Mouse (Mus musculus) embryonic facial prominence, embryonic 14.5 days (tissue): ENCODE data around the gene Tjap1. TPM values are rescaled to one million over a fixed set of nuclear protein-coding genes. Genes with fewer than 3 reads are reported as not detected.

Source experiments
- ATAC-seq: fragments of 200-750 bp; cut with Nextera tagmentation; 2 replicates; pipeline ENCODE4 v1.8.0; 2017; ENCODE audit warnings: low read depth, moderate number of reproducible peaks, moderate TSS enrichment
- DNase-seq: peaks from one replicate; pipeline ENCODE4 v3.0.0-alpha.2; 2015; ENCODE audit warnings: low spot score
- H3K27ac ChIP-seq: fragments of 300-500 bp; sonication (generic); replicated peaks from 2 replicates; pipeline ENCODE4 v1.5.1; 2014; ENCODE audit warnings: low read depth, mild to moderate bottlenecking, low read length, moderate library complexity
- H3K27me3 ChIP-seq: fragments of 300-500 bp; sonication (generic); replicated peaks from 2 replicates; pipeline ENCODE4 v1.6.1; 2014; ENCODE audit warnings: low read length; ENCODE audit not compliant: control insufficient read depth, insufficient read depth
- H3K36me3 ChIP-seq: fragments of 300-500 bp; sonication (generic); 2 replicates; pipeline ENCODE4 v1.6.1; 2014; ENCODE audit warnings: low read length, mixed read lengths; ENCODE audit not compliant: control insufficient read depth, insufficient read depth
- H3K4me1 ChIP-seq: fragments of 300-500 bp; sonication (generic); 2 replicates; pipeline ENCODE4 v1.6.1; 2014; ENCODE audit warnings: antibody characterized with exemption, low read length; ENCODE audit not compliant: control insufficient read depth, insufficient read depth
- H3K4me2 ChIP-seq: fragments of 300-500 bp; sonication (generic); 2 replicates; pipeline ENCODE4 v1.6.1; 2014; ENCODE audit warnings: low read depth, mild to moderate bottlenecking, low read length, moderate library complexity, mixed read lengths
- H3K4me3 ChIP-seq: fragments of 300-500 bp; sonication (generic); 2 replicates; pipeline ENCODE4 v1.5.1; 2014; ENCODE audit warnings: low read depth, mild to moderate bottlenecking, low read length
- H3K9ac ChIP-seq: fragments of 300-500 bp; sonication (generic); 2 replicates; pipeline ENCODE4 v1.6.1; 2014; ENCODE audit warnings: low read depth, mild to moderate bottlenecking, low read length, moderate library complexity, mixed read lengths
- H3K9me3 ChIP-seq: fragments of 300-500 bp; sonication (generic); 2 replicates; pipeline ENCODE4 v1.6.1; 2016; ENCODE audit warnings: low read length; ENCODE audit not compliant: control insufficient read depth
- WGBS: fragments of 180-500 bp; shearing (Covaris S2); extraction: QIAGEN DNeasy Blood & Tissue Kit; methylation state at CpG from one replicate; pipeline ENCODE4 v1.1.7; 2014; 5-methylcytosine and 5-hydroxymethylcytosine counted together
- polyA plus RNA-seq: library from polyadenylated mRNA; unstranded; fragments of >200 nt; fragmentation: Nextera tagmentation; extraction: Ambion mirVana; gene quantifications from 2 replicates; pipeline ENCODE4 v1.2.1, GENCODE M21; 2014

The Tjap1 gene
- polyA plus RNA-seq, 1 experiment from 2014 or later, result 57.3 TPM

DNA sequence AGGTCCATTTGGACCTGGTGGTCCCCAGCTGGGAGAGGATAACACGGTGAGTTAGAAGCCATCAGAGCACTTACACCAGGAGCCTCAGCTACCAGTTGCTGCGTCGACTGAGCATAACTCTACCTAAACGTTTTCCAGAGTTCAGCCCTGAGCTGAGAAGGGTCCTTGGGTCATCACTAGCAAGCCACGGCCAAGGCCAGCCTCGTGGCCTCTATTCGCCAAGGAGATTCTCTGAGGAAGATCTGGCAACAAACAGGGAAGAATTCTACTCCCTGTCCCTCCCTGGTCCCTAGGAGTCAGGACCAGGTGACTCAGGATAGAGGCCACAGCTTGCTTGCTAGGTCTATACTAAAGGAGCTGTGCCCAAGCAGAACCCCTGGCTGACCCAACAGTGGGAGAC is 15.3 kb downstream of the Tjap1 start:
- no peaks in the 10 kb centered on the region for H3K9me3 ChIP-seq
- no peak overlapping the region for H3K9ac ChIP-seq
- H3K4me1 ChIP-seq, result no peaks in the 10 kb centered on the region
- ATAC-seq, result no peak
- no peak overlapping the region for H3K4me3 ChIP-seq
- no peak overlapping the region for H3K27ac ChIP-seq
- H3K4me2 ChIP-seq, result no peak overlapping the region
- peaks cover 76% of the 10 kb centered on the region for H3K36me3 ChIP-seq
- no peak for DNase-seq
- 77% methylated on average over 7 of the region's 7 CpGs for WGBS
- no peaks in the 10 kb centered on the region for H3K27me3 ChIP-seq

- no peaks in the 10 kb centered on the region for H3K9me3 ChIP-seq
- no peaks in the 10 kb centered on the region for H3K27me3 ChIP-seq
- no peak overlapping the region for H3K4me2 ChIP-seq
- H3K27ac ChIP-seq, result peak overlapping the region; percentile 68
- DNase-seq, result no peak
- WGBS, result 47% methylated on average over 6 of the region's 6 CpGs
- no peak overlapping the region for H3K9ac ChIP-seq
- H3K4me1 ChIP-seq, result no peaks in the 10 kb centered on the region
- ATAC-seq, result no peak
- no peak overlapping the region for H3K4me3 ChIP-seq
- peaks cover 79% of the 10 kb centered on the region for H3K36me3 ChIP-seq
These were observed 15.8 kb downstream of the Tjap1 start for GRCm38 (mm10) chr17:46266986-46267385.

- Histone ChIP-seq H3K4me2 (no peak overlapping the region), H3K4me3 (no peak overlapping the region), H3K27ac (peak overlapping the region; percentile 68; the same call in 1 of the 2 replicates), H3K4me1 (no peaks in the 10 kb centered on the region), H3K27me3 (no peaks in the 10 kb centered on the region), H3K36me3 (peaks cover 79% of the 10 kb centered on the region), H3K9ac (peak overlapping the region; percentile 30; the same call in 1 of the 2 replicates), H3K9me3 (no peaks in the 10 kb centered on the region)
- DNase-seq (peak; percentile 89), ATAC-seq (peak; percentile 72)
- 16% methylated on average over 14 of the region's 14 CpGs for WGBS
These were observed 16.8 kb downstream of the Tjap1 start for GRCm38 (mm10) chr17:46265918-46266618.

DNA sequence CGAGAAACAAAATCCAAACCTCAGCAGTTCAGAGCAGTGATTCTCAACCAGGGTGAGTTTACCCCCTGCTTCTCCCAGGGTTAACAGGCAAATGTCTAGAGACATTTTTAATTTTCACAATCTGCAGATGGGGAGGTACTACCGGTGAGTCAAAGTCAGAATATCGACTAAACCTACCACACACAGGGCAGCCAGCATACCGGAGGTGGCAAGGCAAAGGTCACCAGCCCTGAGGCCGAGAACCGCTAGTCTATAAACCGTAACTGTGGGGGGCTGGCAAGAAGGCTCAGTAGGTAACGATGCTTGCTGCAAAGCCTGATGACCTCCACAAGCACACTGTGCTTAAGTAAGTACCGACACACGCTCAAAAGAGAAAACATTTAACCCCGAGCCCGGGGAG is 17.3 kb downstream of the Tjap1 start:
- ATAC-seq, result no peak
- no peak overlapping the region for H3K27ac ChIP-seq
- H3K9me3 ChIP-seq, result no peaks in the 10 kb centered on the region
- no peak overlapping the region for H3K4me2 ChIP-seq
- H3K9ac ChIP-seq, result no peak overlapping the region
- H3K4me1 ChIP-seq, result no peaks in the 10 kb centered on the region
- H3K4me3 ChIP-seq, result no peak overlapping the region
- WGBS, result 75% methylated on average over 12 of the region's 12 CpGs
- no peak for DNase-seq
- H3K36me3 ChIP-seq, result peaks cover 79% of the 10 kb centered on the region
- H3K27me3 ChIP-seq, result no peaks in the 10 kb centered on the region

DNA sequence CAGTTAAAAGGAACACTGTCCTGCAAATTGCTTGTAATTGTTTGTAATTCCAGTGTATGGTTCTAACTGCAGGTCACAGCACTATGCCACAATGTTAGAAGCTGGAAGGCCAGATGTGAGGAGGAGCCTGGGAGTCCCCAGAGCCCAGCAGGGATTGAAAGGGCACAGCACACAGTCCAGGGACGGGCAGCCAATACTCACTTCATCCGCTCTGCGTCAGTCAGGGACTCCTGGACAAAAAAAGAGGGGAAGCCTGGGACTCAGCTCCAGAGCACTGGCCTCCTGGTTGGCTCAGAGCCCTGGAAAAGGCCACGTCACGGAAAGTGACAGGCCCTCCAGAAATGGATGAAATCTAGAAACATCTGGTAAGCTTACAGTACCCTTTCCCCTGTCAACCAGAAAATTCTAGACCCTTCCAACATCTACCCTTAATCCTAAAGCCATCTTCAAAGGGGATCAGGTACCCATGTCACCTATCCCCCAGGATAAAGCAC is 20.6 kb downstream of the Tjap1 start:
- H3K27me3 ChIP-seq, result no peaks in the 10 kb centered on the region
- H3K4me3 ChIP-seq, result no peak overlapping the region
- peaks cover 91% of the 10 kb centered on the region for H3K36me3 ChIP-seq
- no peaks in the 10 kb centered on the region for H3K4me1 ChIP-seq
- H3K9ac ChIP-seq, result no peak overlapping the region
- no peak for ATAC-seq
- H3K27ac ChIP-seq, result no peak overlapping the region
- no peak overlapping the region for H3K4me2 ChIP-seq
- no peaks in the 10 kb centered on the region for H3K9me3 ChIP-seq
- no peak for DNase-seq
- WGBS, result 78% methylated on average over 5 of the region's 5 CpGs

DNA sequence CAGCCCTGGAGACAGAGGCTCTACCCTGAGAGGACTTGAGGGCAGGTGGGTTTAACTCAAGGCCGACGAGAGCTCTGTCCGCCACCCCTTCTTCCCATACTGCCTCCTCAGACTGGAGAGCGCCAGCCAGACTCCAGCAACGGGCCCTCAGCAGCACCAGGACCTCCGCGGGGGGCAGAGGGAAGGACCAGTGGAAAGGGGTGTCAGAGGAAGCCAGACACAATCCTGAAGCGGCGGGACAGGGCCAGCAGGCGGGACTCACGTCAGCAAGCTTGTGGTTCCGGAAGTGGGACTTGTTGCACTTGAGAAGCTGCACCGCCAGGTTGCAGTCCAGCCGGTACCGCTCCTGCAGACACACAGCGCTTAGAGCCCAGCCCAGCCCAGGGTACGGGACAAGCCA is 23.2 kb downstream of the Tjap1 start:
- 89% methylated on average over 16 of the region's 17 CpGs for WGBS
- H3K4me2 ChIP-seq, result no peak overlapping the region
- H3K4me1 ChIP-seq, result no peaks in the 10 kb centered on the region
- H3K9me3 ChIP-seq, result no peaks in the 10 kb centered on the region
- no peak for DNase-seq
- H3K27ac ChIP-seq, result no peak overlapping the region
- H3K9ac ChIP-seq, result no peak overlapping the region
- no peak for ATAC-seq
- peaks cover 83% of the 10 kb centered on the region for H3K36me3 ChIP-seq
- H3K27me3 ChIP-seq, result peaks cover 8% of the 10 kb centered on the region
- no peak overlapping the region for H3K4me3 ChIP-seq

DNA sequence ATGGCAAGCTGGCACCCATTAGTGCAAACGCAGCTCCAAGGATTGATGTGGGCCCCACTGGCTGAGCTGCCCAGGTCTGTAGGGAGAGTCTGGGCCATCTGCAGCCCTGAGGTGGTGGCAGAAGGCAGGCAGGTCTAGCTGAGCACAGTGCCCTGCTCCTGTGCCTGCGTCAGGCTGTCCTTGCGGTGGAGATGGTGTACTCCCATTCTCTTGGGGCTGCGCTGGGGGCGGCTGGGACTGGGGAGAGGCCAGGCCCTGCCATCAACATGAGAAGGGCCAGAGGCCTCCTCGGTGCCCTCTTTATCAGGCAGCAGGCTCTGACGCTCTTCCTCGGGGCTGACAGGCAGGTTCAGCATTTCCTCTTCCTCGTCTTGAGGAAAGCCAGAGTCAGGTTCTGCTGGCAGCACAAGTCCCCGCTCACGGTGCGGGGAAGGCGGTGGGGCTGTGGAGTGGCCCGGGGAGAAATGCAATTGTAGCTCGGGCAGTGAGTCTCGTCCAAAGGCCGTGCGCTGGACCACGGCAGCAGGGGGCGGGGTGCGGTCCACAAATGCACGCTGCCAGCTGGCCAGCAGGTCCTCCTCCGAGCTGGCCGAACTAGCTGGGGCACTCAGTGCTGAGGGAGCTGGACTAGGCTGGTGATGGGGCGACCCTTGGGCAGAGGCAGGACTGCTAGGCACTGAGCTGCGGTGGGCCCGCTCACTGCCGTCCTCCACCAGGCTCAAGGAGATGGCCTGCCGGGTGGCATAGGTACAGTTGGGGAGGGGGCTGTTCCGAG is 24.4 kb downstream of the Tjap1 start:
- ATAC-seq (no peak), DNase-seq (no peak)
- WGBS, result 86% methylated on average over 29 of the region's 30 CpGs
- Histone ChIP-seq H3K4me2 (no peak overlapping the region), H3K9ac (no peak overlapping the region), H3K27ac (no peak overlapping the region), H3K4me3 (no peak overlapping the region), H3K36me3 (peaks cover 71% of the 10 kb centered on the region), H3K9me3 (no peaks in the 10 kb centered on the region), H3K27me3 (peaks cover 16% of the 10 kb centered on the region), H3K4me1 (no peaks in the 10 kb centered on the region; the same call in 1 of the 2 replicates)

DNA sequence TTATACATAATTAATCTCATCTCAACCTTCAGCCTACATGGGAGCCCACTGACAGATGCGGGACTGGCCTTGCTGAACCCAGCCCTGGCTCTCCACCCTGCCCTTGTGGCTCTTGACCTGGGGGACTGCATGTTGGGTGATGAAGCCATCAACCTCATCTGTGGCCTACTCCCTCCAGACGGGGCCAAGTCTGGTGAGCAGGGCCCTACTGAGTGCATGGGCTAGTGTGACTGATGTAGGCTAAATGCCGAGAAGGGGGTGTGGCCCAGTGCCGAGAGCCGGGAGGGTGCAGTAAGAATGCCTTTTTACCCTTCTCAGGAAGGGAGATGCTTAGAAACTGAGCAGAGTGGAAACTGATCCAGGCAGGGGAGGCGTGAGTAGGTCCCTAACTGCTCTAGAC is 27.7 kb downstream of the Tjap1 start:
- Histone ChIP-seq H3K4me2 (no peak overlapping the region), H3K9me3 (no peaks in the 10 kb centered on the region), H3K27me3 (peaks cover 16% of the 10 kb centered on the region), H3K9ac (no peak overlapping the region), H3K27ac (no peak overlapping the region), H3K4me3 (no peak overlapping the region), H3K4me1 (no peaks in the 10 kb centered on the region; the same call in 1 of the 2 replicates), H3K36me3 (peaks cover 65% of the 10 kb centered on the region)
- ATAC-seq, result no peak
- 25% methylated on average over 6 of the region's 6 CpGs for WGBS
- DNase-seq, result no peak
